Mouse (Mus musculus) monocyte, adult 59 days (primary cell): Measurements from ENCODE around the gene Tdrd1. TPM values are rescaled to one million over a fixed set of nuclear protein-coding genes. Genes with fewer than 3 reads are reported as not detected.

ENCODE experiments used
- total RNA-seq, 2 experiments: library from RNA; stranded (reverse); gene quantifications; one replicate each; pipeline ENCODE4 v1.2.4; 2023

Tdrd1 gene
- total RNA-seq, result not detected

GRCm38 (mm10) chr19:56826047-56826631 is at the start of gene Tdrd1:
Gene Tdrd1, plus strand, starts transcription at chr19:56826209.

GRCm38 (mm10) chr19:56821798-56822447 is 4.1 kb upstream of the Tdrd1 start, which contains the start of gene Ccdc186:
Gene Ccdc186, minus strand, starts transcription at chr19:56822190.

GRCm38 (mm10) chr19:56873816-56874600 is 48.0 kb downstream of the Tdrd1 start, which contains the start of gene Vwa2:
Gene Vwa2, plus strand, starts transcription at chr19:56874249.

Other genes with a start within 250 kb of the Tdrd1 start
- 10 to 100 TPM; 30.3 to 35.2 TPM for gene Adrb1, start 104.0 kb upstream of the Tdrd1 start, total RNA-seq
- gene Ccdc186, start 4.0 kb upstream of the Tdrd1 start, total RNA-seq, result 10 to 100 TPM; 31.2 to 33.0 TPM
- not detected for gene Vwa2, start 48.0 kb downstream of the Tdrd1 start, total RNA-seq
- not detected for gene Afap1l2, start 182.0 kb downstream of the Tdrd1 start, total RNA-seq